Mouse (Mus musculus) Muller cell, postnatal 12 days (primary cell): ENCODE data around the gene Gpa33.
"Not testable (repeated sequence)": the region's sequence is repeated elsewhere in the genome, so short reads cannot be mapped to it uniquely, and the experiment has no call there.

Experiments used
- DNase-seq: peaks from one replicate; pipeline ENCODE4 v3.0.0-alpha.2; 2015; ENCODE audit errors: inconsistent ontology term

The Gpa33 gene

DNA sequence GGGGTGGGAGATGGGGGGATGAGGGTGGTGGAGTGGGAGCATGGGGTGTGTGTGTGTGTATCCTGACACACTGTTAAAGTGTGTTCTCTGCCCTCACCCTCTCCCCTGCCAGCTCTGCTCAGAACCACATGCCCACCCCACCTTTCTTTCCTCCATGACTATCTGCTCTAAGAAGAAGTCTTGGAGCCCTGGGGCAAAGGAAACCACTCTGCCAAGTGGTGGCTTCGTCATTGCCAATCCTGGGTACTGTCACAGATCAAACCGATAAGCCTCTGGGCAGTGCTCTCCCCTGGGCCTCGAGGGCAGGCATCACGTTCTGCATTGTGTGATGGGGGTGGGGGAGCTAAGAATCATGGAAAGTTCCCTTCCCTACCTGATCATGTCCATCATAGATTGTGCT lies 2.3 kb downstream of the Gpa33 start:
- DNase-seq: no peak

DNA sequence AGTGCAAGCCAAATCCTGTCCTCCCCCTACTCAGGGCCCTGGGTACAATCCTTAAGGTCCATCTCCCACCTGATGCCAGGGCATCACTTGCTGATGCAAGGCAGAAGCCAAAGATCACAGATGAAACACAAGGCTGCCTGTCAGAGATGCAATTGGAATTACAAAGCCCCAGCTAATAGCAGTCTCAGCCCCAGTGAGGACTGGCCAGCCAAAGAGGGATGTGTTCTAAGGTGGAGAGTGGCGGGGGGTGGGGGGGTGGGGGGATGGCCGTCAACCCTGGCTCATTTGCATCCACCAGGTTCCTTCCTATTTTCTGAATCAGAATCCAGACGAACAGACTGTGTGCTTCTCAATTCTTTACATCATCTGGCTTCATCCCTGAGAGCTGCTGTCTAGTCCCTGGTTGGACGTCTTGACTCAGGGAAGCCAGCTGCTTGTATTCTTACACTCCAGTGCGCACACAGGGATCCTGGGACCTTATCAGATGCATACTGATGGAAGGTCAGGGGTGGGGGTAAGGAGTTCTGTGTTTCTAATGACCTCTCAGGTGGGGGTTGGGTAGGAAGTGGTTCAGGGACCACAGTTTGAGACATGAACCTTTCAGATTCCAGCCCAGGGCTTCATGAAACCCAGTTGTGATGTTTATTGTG lies 5.2 kb downstream of the Gpa33 start:
- DNase-seq: no peak

- peak; percentile 16 for DNase-seq
Observed at GRCm38 (mm10) chr1:166137244-166137938, 7.4 kb downstream of the Gpa33 start.

DNA sequence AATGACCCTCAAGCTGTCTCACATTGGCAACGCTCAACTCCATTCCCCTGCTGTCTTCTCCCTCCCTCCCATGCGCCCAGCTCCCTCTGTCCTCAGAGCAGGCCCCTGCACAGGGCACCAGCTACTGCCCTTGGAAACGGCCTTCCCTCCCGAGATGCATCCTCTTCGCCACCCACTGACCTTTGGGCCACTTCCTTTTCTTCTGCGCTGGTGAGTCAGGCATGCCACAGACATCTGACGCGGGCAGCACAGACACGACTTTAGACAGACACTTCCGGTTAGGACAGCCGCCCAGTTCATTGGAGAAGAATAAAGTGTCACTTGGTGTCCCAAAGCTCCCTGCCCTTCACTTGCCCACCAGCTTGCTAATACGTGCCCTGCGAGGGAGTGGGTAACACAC lies 8.1 kb downstream of the Gpa33 start:
- peak; percentile 56 for DNase-seq

DNA sequence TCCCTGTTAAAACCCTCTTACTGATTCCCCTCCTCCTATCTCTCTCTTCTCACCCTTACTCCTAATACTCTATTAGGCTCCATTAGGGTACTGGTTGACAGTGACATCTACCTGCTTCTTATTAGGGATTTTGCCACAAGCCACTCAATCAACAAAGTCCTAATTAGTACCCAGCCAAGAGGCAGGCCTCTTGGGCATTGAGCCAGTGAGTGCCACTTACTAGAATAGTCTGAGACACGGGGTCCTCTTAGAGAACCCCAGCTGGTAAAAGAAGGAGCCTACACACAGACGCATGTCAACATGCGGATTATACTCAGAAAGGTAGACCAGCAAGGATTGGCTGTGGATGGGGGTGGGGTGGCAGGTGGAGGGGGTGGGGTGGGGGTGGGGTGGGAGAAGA lies 9.1 kb downstream of the Gpa33 start:
- no peak for DNase-seq

DNA sequence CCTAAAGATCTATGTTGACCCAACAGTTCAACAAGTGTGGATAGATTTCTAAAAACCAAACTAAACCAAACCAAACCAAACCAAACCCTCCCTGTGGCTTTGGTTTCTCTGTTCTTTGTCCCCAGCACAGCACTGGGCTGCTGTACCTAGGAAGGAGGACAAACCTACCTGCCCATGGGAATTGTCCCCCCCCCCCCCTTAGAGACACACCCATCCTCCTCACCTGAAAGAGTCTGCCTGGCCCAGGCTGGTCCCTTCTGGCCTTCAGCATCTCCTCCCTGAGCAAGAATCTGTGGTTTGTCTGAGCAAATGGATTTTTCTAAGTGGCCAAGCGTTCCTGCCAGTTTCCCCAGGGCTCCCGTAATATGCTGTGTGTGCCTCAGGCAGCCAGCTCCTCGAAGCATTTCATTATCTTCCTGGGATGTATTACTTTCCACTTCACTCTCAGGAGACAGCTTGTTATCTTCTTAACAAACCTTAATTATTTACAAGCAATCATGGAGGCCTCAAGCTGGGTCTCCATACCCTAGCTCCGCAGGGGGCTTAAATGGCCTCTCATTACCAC lies 9.7 kb downstream of the Gpa33 start:
- no peak for DNase-seq

DNA sequence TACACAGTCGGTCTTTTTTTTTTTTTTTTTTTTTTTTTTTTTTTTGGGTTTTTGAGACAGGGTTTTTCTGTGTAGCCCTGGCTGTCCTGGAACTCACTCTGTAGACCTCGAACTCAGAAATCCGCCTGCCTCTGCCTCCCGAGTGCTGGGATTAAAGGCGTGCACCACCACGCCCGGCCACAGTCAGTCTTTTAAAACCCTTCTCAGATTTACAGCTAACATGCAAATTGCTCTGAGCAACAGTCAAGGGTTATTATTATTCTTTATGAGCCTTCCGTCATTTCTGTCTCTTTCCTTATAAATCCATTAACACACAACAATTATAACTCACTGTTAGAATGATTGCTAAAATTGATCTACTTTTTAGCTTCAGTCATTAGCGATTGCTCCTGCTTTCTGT lies 11.8 kb downstream of the Gpa33 start:
- DNase-seq: not testable (repeated sequence)

DNA sequence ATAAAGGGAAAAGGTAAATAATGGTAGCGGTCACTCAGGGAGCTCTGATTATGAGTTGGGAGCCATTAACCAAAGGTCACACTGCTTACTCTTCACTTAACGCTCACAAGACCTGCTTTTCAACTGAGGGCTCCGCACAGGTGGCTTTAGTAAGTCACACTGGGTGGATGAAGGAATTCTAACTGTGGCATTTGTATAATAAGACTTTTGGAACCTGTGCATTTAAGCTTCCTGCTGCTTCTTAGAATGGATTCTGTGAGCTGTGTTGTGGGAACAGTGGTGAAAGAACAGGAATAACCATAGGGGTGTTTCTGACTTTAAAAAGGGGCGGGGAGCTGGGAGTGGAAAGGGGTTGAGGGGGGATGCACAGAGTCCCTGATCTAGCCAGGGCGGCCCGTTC lies 12.3 kb downstream of the Gpa33 start:
- DNase-seq: no peak

GRCm38 (mm10) chr1:166146626-166147025 lies 16.6 kb downstream of the Gpa33 start:
- DNase-seq: no peak

DNA sequence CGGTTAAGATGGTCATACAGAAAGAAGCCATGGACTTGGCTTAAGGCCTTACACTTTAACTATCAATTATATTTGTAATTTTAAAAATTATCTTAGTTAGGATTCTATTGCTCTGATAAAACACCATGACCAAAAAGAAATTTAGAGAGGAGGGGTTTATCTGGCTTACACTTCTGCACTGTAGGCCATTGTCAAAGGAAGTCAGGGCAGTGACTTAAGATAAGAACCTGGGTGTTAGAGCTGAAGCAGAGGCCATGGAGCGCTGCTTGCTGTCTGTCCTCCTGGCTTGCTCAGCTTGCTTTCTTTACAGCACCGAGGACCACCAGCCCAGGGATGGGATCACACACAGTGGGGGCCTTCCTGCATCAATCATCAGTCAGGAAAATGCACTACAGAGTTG lies 17.6 kb downstream of the Gpa33 start:
- no peak for DNase-seq

- no peak for DNase-seq
Observed at GRCm38 (mm10) chr1:166149441-166149840, 19.4 kb downstream of the Gpa33 start.

DNA sequence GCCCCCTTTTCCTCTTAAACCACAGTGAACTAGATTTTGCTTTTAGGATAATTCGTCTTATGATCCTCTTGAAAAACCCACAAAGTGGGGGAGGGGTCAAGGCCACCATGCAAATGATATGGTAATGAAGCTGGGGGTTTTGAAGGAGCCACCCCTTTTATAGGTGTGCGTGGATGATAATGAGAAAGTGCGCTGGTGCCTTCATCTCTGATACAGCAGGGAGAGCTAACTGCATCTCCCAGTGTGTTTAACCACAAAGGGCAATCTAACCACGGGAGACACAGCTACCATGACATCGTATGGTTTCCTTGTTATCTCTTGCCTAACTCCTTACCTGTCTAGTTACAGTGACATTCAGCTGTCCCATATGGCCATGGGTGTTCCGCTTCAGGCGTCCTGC lies 20.0 kb downstream of the Gpa33 start:
- DNase-seq: no peak

DNA sequence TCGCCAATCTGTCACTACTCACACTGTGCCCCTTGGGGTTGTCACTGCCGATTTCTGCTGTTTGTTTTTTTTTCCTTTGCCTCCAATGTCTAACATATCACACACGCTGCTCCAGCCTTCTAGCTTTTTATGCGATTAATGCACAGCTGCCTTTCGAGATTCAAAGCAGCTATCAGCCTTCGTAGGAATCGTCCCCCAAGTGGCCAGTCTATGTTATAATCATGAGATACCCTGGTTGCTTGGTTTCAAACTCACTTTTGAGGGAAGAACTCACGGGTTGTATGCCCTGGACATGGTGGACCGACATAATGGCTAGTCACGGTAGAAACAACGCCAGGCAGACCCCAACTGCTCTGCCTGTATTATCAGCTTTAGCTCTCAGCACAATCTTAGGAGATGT lies 21.3 kb downstream of the Gpa33 start:
- no peak for DNase-seq

DNA sequence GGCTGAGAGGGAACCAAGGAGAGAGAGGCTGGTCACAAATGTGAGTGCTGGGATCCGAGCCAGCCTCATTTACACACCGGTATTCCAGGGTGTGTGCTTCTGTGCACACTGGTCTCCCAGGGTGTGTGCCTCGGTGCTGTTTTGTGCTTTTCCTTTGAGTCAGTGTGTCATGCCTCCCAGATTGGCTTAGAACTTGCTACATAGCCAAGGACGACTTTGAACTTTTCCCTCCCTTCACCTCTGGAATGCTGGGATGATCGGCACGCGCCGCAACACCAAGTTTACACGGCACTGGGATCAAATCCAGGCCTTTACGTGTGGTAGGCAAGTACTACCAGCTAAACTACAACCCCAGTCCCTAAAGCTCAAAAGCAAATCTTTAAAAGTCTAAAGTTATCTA lies 22.0 kb downstream of the Gpa33 start:
- no peak for DNase-seq

- DNase-seq: peak; percentile 62
Observed at GRCm38 (mm10) chr1:166153351-166154120, 23.5 kb downstream of the Gpa33 start.

GRCm38 (mm10) chr1:166154162-166155112 lies 24.4 kb downstream of the Gpa33 start:
- DNase-seq: peak; percentile 62

GRCm38 (mm10) chr1:166155113-166155494 lies 25.1 kb downstream of the Gpa33 start:
- DNase-seq: no peak

DNA sequence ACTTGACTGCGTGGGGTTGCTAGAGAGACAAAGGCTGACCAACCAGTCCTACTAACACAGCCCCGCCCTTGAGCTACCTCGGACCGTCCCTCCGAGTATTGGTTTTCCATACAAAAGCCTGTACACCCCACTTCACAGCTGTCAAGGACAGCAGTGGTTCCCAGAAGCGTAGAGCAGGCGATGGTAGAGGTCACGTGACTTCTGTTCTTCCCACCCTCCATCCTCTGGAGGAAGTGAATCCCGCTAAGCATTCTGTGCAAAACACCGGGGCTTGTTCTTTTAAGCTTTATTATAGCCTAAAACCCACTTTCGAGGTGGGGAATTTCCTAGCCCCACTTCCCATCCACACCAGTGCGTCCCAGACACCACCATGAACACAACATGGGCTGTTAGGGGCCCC lies 27.7 kb downstream of the Gpa33 start:
- DNase-seq: no peak

GRCm38 (mm10) chr1:166158664-166159063 lies 28.6 kb downstream of the Gpa33 start:
- no peak for DNase-seq

- DNase-seq: no peak
Observed at GRCm38 (mm10) chr1:166160111-166160510, 30.1 kb downstream of the Gpa33 start.
